Mouse (Mus musculus): Measurements from ENCODE around the gene Fam19a4.

Fam19a4 gene

DNA sequence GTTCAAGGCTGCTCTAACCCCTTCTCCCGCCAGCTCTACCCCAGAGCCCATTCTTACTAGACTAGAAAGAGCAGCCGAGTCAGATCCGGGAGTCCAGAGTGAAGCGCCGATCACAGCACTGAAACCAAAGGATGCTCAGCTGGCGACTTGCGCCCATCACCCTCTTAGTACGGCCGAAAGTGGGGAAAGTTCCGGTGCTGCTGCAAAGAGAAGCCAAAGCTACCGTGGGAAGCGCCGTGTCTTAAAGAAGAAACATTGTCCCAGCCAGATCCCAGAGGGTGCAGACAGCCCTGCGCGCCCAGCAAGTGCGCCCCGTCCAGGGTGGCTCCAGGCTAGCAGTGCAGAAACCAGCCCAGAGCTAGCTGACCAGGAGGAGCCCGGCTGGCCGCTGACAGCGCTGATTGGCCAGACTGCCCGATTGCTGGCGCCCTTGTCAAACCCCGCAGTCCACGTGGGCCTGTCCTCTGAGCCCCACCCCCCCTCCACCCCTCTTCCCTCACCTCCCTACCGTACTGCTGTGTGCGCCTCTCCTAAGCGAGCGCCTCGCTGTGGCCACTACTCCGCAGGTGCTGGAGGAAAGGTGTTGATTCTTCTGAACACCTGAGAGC lies at the start of gene Fam19a4:
Gene Fam19a4 (minus strand): TSS at position 340 of the 608 bp plus-strand sequence.
- peak; percentile 83 for DNase-seq (ENCODE audit: low spot score)

GRCm38 (mm10) chr6:97106777-97107176 lies 46.6 kb upstream of the Fam19a4 start:
- peak; percentile 91 for DNase-seq (ENCODE audit: low spot score)

DNA sequence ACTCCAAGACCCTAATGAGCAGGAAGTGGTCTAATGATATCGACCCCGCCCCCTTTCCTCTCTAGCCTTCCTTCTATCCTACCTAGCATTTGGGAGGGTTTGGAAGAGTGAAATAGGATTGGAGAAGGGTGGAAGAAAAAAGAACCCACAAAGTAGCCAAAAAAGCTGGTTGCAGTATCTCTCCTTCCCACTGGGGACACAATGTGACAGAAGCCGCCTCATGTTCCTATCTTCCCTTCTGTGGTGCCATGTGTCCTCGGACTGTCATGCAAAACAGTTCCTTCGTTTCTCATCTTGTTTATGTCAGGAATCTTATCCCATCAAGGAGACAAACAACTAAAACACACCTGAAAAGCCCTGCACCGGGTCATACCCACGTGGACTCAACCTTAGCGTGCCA lies 45.9 kb upstream of the Fam19a4 start:
- no peak for DNase-seq (ENCODE audit: low spot score)

DNA sequence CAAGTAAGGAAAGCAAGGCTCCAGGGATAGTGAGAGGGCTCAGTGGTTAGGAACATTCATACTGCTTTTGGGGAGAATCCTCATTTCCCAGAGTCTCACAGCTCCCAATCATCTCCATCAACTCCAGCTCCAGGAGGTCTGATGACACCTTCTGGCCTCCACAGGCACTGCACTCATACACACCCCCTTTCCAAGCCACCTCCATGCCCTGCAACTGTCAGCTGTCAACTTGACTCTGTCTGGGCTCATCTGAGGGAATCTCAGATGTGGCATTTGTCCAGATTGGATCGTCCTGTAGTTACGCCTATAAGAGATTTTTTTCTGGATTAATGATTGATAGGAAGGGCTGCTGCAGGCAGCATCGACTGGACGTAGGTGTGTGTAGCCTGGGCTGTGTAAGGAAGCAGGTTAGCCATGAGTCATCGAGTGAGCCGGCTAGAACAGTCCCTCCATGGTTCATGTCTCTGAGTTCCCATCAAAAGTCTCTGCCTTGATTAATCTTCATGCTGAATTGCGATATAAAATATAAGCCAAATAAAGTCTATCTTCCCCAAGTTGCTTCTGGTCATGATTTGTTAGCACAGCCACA lies 44.1 kb upstream of the Fam19a4 start:
- peak; percentile 45 for DNase-seq (ENCODE audit: low spot score)

DNA sequence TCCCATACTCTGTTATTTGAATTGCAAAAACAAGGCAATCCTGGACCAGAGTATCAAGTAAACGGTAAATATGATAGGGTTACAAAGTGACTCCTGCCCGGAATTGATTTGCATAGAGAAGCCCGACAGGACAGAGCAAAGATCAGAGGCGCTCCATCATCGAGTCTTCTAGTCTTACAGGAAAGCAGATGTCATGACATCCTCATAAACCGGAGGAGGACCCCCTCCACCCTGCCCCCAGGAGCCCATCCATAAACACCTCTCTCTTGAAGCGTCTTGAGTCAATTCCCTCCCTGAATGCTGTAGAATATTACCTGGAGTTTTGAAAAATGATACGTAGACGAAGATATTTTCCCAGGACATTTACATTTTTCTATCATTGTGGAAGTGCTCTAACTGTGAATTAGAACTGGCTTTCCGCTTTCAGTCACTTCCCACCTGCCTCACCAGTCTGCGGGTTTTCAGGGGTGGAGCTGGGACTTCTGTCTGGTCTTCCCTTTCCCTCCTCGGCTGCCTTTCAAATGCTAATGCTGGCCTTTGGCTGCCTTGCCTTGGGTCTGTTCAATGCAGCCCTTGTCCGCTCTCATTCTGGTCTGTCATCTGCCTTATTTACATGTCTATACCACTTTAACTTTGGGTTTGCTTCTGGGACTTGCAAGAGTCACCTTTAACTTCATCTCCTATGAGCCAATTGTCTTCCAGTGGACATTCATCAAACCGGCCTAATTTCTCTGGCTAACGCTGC lies 41.9 kb upstream of the Fam19a4 start:
- peak; percentile 77 for DNase-seq (ENCODE audit: low spot score)

DNA sequence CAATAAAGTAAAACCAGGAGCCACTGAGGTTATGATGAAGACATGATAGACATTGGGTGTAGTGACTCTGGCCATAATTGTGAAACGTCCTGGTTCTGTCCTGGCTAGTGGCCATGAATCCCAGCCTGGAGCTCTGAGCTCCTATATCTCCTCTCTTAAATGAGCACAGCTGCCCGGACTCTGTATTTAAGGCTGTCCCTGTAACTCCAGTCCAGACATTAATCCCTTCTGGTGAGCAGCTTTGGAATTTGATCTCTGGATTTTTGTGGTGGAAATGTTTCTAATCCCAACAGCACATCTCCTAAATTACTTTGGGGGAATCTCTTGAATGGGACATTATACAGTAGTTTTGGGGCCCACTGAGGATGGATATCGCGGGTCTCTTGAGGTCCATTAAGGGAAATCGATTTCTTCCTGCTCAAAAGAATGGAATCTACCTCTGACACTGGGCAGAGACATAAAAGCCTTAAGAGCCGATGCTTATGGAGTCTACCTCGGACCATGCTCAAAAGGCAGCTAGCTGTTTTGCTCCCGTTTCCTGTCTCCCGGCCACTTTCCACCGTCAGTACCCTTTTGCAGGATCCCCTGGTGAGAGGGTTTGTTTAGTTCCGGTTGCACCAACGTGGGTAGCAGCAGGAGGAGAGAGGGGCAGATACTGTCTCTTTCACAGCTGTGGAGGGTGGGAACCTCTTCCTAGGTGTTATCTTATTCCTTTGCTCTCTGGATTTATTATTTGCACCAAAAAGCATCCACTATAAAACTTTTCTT lies 41.2 kb upstream of the Fam19a4 start:
- peak; percentile 42 for DNase-seq (ENCODE audit: low spot score)

DNA sequence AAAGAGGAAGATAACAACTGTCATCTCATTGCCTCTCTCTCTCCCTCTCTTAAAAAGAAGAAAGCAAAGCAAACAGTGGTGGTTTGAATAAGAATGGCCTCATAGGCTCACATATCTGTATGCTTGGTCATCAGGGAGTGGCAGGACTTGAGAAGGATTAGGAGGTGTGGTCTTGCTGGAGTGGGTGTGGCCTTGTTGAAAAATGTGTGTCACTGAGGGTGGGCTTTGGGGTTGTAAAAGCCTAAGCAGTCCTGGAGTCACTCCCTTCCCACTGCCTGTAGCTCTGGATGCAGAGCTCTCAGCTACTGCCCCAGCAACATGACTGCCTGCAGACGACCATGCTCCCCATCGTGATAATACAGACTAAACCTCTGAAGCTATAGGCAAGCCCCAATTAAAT lies 22.1 kb upstream of the Fam19a4 start:
- no peak for DNase-seq (ENCODE audit: low spot score)

DNA sequence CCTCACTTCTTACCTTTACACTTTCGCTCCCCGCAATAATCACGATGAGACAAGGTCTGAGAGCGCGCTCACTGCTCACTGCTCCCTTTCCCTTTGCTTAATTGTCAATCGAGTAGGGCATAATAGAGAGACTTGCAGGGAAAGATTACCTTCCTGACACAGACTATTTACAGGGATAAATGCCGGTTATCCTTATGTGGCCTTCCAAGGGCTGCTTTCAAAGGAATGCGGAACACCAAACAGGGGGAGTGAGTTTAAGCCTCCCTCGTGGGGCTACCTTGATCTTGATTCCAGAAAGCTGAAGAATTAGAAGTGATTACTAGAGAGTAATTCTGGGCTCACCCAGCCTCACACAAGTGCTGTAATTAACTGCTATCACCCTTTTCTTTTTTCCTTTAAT lies 19.8 kb upstream of the Fam19a4 start:
- DNase-seq (ENCODE audit: low spot score) = no peak

GRCm38 (mm10) chr6:97059599-97059998 lies 614 bp downstream of the Fam19a4 start:
- DNase-seq (ENCODE audit: low spot score) = peak; percentile 23

GRCm38 (mm10) chr6:97052196-97052770 lies 7.9 kb downstream of the Fam19a4 start:
- DNase-seq (ENCODE audit: low spot score) = no peak

DNA sequence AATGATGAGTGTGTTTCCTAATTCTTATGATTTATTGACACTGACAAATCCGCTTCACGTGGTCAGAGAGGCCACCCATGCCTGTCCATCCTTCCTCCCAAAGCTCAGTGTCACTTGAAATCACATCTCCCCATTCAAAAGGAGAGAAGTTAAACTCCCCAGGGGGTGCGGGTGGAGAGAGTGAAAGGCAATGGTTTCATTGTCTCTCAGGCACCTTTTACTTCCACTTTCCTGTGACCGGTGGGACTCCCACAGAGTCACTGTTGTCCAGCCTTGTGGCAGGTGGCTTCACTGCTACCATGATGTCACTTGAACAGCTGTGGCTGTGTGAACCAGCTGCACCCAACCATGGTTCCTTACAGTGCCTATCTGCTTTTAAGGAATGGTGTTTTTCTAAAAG lies 11.8 kb downstream of the Fam19a4 start:
- no peak for DNase-seq (ENCODE audit: low spot score)

DNA sequence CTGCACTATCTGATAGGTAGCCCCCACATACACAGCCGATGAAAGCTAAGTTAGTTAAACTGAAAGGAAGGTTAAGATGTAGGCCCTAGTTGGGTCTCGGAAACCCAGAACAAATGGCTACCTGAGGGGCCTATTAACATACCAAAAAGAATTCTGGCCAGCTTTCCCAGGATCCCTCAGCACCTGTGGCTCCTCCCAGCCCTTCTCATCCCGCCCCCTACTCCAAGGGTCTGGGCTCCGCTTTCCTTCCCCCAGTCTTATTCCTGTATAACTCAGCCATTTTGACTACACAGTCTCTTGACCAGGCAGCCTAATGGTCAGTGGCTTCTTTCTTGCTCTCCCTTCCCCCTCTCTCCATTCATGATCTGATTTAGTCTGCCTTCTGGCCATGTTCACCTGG lies 13.7 kb downstream of the Fam19a4 start:
- no peak for DNase-seq (ENCODE audit: low spot score)

GRCm38 (mm10) chr6:97027110-97027677 lies 33.0 kb downstream of the Fam19a4 start:
- DNase-seq (ENCODE audit: low spot score) = peak; percentile 21

GRCm38 (mm10) chr6:97019323-97019722 lies 40.9 kb downstream of the Fam19a4 start:
- no peak for DNase-seq (ENCODE audit: low spot score)

- DNase-seq (ENCODE audit: low spot score) = no peak
These were observed 43.5 kb downstream of the Fam19a4 start for GRCm38 (mm10) chr6:97016711-97017110.

DNA sequence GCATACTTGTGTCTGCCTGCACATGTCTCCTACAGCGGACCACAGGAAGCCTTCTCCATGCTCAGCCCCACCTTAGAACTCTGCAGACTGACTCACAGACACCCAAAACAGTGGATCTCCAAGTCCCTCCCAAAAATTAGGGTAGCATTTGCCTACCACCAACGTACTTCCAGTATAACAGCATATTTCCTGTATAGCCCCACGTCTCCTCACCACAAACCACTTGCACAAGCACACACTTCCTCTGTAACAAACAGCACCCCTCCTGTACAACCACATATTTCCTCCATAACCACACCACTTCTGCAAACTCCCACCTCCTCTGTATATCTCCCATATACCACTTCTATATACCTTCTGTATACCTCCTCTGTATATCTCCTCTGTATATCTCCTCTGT lies 44.2 kb downstream of the Fam19a4 start:
- no peak for DNase-seq (ENCODE audit: low spot score)

GRCm38 (mm10) chr6:97006513-97007094 lies 53.6 kb downstream of the Fam19a4 start:
- peak; percentile 81 for DNase-seq (ENCODE audit: low spot score)

GRCm38 (mm10) chr6:97005038-97005437 lies 55.2 kb downstream of the Fam19a4 start:
- peak; percentile 42 for DNase-seq (ENCODE audit: low spot score)

DNA sequence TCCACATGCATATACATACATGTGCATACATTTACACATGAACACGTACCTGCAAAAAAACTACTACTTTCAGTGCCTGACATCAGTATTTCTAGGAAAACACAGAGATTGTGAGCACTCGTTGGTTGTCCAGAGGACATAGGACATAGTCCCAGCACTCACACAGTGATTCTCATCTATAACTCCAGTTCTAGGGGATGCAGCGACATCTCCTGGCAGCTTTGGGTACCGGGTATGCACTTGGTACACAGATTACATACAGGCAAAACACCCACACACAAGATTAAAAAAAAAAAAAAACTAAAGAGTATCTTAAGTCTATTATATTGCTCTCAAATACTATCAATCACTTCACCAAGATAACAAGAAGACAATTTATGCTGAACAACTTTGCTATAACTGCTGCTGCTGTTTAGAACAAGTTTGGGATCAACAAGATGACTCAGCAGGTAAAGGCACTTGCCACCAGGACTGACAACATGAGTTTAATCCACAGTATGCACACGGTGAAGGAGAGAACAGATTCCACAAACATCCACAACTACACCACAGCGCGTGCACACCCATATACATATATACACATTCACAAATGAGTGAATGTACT lies 64.6 kb downstream of the Fam19a4 start:
- DNase-seq (ENCODE audit: low spot score) = no peak

GRCm38 (mm10) chr6:96991741-96992140 lies 68.5 kb downstream of the Fam19a4 start:
- DNase-seq (ENCODE audit: low spot score) = no peak

DNA sequence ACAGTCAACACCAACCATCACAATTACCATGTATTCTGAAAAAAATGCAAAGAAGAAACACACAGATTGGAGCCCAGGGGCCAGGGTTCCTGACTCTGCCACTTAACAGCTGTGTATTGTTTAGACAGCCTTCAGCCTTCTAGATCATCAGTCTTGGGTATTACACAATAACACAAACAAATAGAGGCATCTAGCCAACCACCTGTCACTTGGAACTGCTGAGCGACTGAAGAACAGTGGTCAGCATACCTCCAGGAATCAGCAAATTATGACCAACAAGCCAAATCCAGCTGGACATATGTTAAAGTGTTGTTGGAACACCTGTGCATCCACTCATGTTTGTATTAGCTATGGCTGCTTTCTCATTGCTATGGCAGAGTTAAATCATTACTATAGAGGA lies 82.7 kb downstream of the Fam19a4 start:
- no peak for DNase-seq (ENCODE audit: low spot score)
